Mouse (Mus musculus) embryonic facial prominence, embryonic 12.5 days (tissue): Measurements from ENCODE around the gene Wdr47. TPM values are rescaled to one million over a fixed set of nuclear protein-coding genes. Genes with fewer than 3 reads are reported as not detected.
A peak's percentile ranks its signal among the peaks of the same experiment; 100 is the strongest.
"Not testable (repeated sequence)": the region's sequence is repeated elsewhere in the genome, so short reads cannot be mapped to it uniquely, and the experiment has no call there.

ENCODE experiments used
- ATAC-seq: fragments of 200-750 bp; cut with Nextera tagmentation; 2 replicates; pipeline ENCODE4 v1.8.0; 2017; ENCODE audit not compliant: insufficient number of reproducible peaks, insufficient read depth, low FRiP score, low TSS enrichment
- H3K27ac ChIP-seq: fragments of 300-500 bp; sonication (generic); 2 replicates; pipeline ENCODE4 v1.5.1; 2016; ENCODE audit warnings: mild to moderate bottlenecking
- H3K27me3 ChIP-seq: fragments of 300-500 bp; sonication (generic); 2 replicates; pipeline ENCODE4 v1.6.1; 2016; ENCODE audit warnings: mild to moderate bottlenecking, moderate library complexity
- H3K36me3 ChIP-seq: fragments of 300-500 bp; sonication (generic); 2 replicates; pipeline ENCODE4 v1.6.1; 2016; ENCODE audit warnings: mild to moderate bottlenecking
- H3K4me1 ChIP-seq: fragments of 300-500 bp; sonication (generic); 2 replicates; pipeline ENCODE4 v1.6.1; 2016
- H3K4me2 ChIP-seq: fragments of 300-500 bp; sonication (generic); replicated peaks from 2 replicates; pipeline ENCODE4 v1.6.1; 2016; ENCODE audit warnings: mild to moderate bottlenecking, moderate library complexity
- H3K4me3 ChIP-seq: fragments of 300-500 bp; sonication (generic); 2 replicates; pipeline ENCODE4 v1.5.1; 2016; ENCODE audit warnings: mild to moderate bottlenecking
- H3K9ac ChIP-seq: fragments of 300-500 bp; sonication (generic); 2 replicates; pipeline ENCODE4 v1.6.1; 2016; ENCODE audit warnings: mild to moderate bottlenecking, moderate library complexity
- H3K9me3 ChIP-seq: fragments of 300-500 bp; sonication (generic); 2 replicates; pipeline ENCODE4 v1.6.1; 2016; ENCODE audit warnings: mild to moderate bottlenecking, moderate library complexity
- WGBS: fragments of 180-500 bp; shearing (Covaris S2); methylation state at CpG from one replicate; pipeline ENCODE4 v1.1.7; 2016; 5-methylcytosine and 5-hydroxymethylcytosine counted together
- polyA plus RNA-seq: library from polyadenylated mRNA; unstranded; fragments of >200 nt; fragmentation: Nextera tagmentation; extraction: Ambion mirVana; gene quantifications from 2 replicates; pipeline ENCODE4 v1.2.1, GENCODE M21; 2016

Gene Wdr47
- polyA plus RNA-seq, 1 experiment from 2014 or later = 17.5 TPM

DNA sequence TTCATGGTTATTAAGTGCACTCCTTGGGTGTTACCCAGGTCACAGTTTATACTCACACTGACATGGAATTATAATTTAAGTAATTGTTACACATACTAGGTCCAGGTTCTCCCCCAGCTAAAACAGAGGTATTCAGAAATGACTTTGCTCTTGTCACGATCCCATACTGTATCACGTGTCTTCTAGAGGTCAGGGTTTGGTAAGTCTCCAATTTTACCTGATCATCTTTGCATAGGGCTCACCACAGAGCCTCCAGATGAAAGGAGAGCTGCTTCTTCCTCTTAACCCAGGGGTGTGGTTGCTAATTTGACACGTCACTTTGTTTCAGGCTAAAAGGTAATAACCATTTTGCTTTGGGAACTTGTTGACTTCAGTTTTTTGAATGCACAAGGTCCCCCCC lies 53.8 kb downstream of the Wdr47 start:
- Histone ChIP-seq H3K27ac (no peak overlapping the region), H3K36me3 (0 out of 2 replicates have a peak, but pooled peaks cover 7% of the 10 kb centered on the region), H3K4me1 (0 out of 2 replicates have a peak, but pooled peaks cover 3% of the 10 kb centered on the region), H3K9me3 (no peaks in the 10 kb centered on the region), H3K9ac (no peak overlapping the region), H3K4me2 (no peak overlapping the region), H3K4me3 (no peak overlapping the region), H3K27me3 (no peaks in the 10 kb centered on the region)
- no peak for ATAC-seq
- 89% methylated on average over 3 of the region's 3 CpGs for WGBS

- H3K4me3 ChIP-seq = no peak overlapping the region
- H3K4me1 ChIP-seq = 0 out of 2 replicates have a peak, but pooled peaks cover 3% of the 10 kb centered on the region
- 0 out of 2 replicates have a peak, but pooled peaks cover 7% of the 10 kb centered on the region for H3K36me3 ChIP-seq
- H3K4me2 ChIP-seq = no peak overlapping the region
- H3K9ac ChIP-seq = no peak overlapping the region
- H3K27ac ChIP-seq = no peak overlapping the region
- ATAC-seq = no peak
- 62% methylated on average over 7 of the region's 7 CpGs for whole genome bisulfite sequencing
- H3K27me3 ChIP-seq = no peaks in the 10 kb centered on the region
- no peaks in the 10 kb centered on the region for H3K9me3 ChIP-seq
Observed at GRCm38 (mm10) chr3:108646036-108646435, 55.0 kb downstream of the Wdr47 start.

- H3K9me3 ChIP-seq, H3K4me1 ChIP-seq, ATAC-seq, H3K27me3 ChIP-seq, H3K27ac ChIP-seq, H3K36me3 ChIP-seq, H3K4me2 ChIP-seq, H3K4me3 ChIP-seq, H3K9ac ChIP-seq: not testable (repeated sequence)
- 33% methylated on average over 5 of the region's 5 CpGs for WGBS
Observed at GRCm38 (mm10) chr3:108647681-108648080, 56.6 kb downstream of the Wdr47 start.

GRCm38 (mm10) chr3:108652866-108653642 lies 62.0 kb downstream of the Wdr47 start:
- Histone ChIP-seq H3K9ac (no peak overlapping the region), H3K4me1 (peaks cover 12% of the 10 kb centered on the region), H3K27ac (no peak overlapping the region), H3K4me2 (peak overlapping the region; percentile 46), H3K9me3 (no peaks in the 10 kb centered on the region), H3K4me3 (0 out of 2 replicates have a peak overlapping the region, but pooled peaks have one; percentile 10), H3K36me3 (peaks cover 4% of the 10 kb centered on the region; the same call in 1 of the 2 replicates), H3K27me3 (no peaks in the 10 kb centered on the region)
- WGBS = 23% methylated on average over 9 of the region's 9 CpGs
- ATAC-seq = no peak

DNA sequence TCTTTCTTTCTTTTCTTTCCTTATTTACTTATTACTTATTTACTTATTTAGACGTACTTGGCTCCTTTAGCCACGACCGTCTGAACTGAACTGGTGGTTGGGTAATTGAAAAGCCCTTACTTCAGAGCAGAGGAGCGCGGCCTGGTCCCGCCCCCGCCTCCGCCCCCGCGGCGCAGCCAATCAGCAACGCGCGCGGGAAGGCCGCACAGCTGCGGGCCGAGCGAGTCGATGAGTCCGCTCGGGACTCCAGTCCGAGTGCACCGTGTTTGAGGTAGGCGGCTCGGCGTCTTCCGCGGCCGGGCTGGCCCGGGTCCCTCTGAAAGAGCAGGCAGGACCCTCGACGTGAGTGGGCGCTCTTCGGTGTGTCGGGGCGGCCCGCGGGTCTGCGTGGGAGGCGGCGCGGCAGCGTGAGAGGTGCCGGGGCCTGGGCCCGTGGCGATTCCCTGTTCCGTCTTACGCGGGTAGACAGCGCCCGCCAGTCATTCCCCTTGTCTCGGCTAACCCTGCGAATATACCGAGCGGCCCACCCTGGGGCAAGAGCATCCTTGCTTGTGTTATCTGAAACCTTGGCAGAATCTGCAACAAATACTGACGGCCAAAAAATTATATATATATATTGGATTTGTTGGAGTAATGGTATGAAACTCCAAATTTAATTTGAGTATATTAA lies 62.8 kb downstream of the Wdr47 start, which contains the start of gene Clcc1:
TSS of gene Clcc1 (plus strand) at position 204 of the 670 bp plus-strand sequence.
- peak within 1 kb of the TSS; percentile 74 for H3K9ac ChIP-seq
- peak; percentile 93 for ATAC-seq
- H3K27ac ChIP-seq = peak within 1 kb of the TSS; percentile 88
- H3K9me3 ChIP-seq = no peaks in the 10 kb centered on the region
- peak within 1 kb of the TSS; percentile 71 for H3K4me2 ChIP-seq
- WGBS = under 1% methylated on average over 56 of the region's 57 CpGs
- H3K4me1 ChIP-seq = peaks cover 12% of the 10 kb centered on the region
- no peaks in the 10 kb centered on the region for H3K27me3 ChIP-seq
- peaks cover 5% of the 10 kb centered on the region; the same call in 1 of the 2 replicates for H3K36me3 ChIP-seq
- H3K4me3 ChIP-seq = peak within 1 kb of the TSS; percentile 72

DNA sequence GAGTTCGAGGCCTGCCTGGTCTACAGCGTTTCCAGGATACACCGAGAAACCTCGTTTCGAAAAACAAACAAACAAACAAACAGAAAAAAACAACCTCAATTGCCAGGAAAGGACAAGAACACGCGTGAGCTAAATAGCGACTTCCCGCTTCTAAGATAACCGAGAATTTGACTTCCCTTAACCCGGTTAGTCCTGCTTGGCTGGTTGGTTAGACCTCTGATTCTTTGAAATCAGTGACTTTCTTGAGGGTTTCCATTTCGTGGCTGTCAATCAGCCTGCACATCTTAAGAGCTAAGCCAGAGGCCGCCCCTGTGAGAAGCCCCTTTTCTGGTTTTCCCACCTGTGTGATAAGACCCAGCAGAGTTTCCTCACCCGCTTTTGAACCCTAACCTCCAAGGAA lies 63.5 kb downstream of the Wdr47 start:
- Histone ChIP-seq H3K9me3 (no peaks in the 10 kb centered on the region), H3K27ac (peak overlapping the region; percentile 88), H3K27me3 (no peaks in the 10 kb centered on the region), H3K36me3 (peaks cover 5% of the 10 kb centered on the region; the same call in 1 of the 2 replicates), H3K4me2 (peak overlapping the region; percentile 71), H3K9ac (peak overlapping the region; percentile 74), H3K4me1 (peaks cover 12% of the 10 kb centered on the region), H3K4me3 (peak overlapping the region; percentile 72)
- WGBS = 22% methylated on average over 14 of the region's 14 CpGs
- no peak for ATAC-seq

GRCm38 (mm10) chr3:108655486-108655885 lies 64.4 kb downstream of the Wdr47 start:
- Histone ChIP-seq H3K27ac (no peak overlapping the region), H3K4me1 (peaks cover 12% of the 10 kb centered on the region), H3K36me3 (peaks cover 11% of the 10 kb centered on the region; the same call in 1 of the 2 replicates), H3K4me2 (peak overlapping the region; percentile 71), H3K9me3 (no peaks in the 10 kb centered on the region), H3K27me3 (no peaks in the 10 kb centered on the region), H3K9ac (no peak overlapping the region), H3K4me3 (no peak overlapping the region)
- ATAC-seq = no peak
- 88% methylated on average over 7 of the region's 7 CpGs for WGBS

DNA sequence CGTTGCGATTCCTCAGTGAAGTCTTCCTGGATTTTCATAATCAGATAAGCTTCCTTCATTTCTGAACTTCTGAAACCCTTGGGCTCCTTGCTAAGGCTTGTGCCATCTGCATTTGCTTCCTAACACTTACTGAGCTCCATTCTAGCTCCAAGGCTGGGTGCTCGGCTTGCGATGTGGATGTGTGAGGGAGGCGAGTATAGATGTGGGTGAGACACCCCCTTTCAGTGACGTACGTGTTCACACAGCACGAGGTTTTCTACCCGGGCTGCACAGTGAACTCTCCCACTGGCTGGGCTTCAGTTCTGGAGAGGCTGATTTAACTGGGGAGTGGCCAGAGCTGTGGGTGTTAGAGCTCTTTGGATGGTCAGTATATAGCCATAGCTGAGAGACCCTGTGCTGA lies 67.5 kb downstream of the Wdr47 start:
- no peaks in the 10 kb centered on the region for H3K27me3 ChIP-seq
- WGBS = 95% methylated on average over 9 of the region's 9 CpGs
- no peaks in the 10 kb centered on the region for H3K9me3 ChIP-seq
- no peak overlapping the region for H3K4me2 ChIP-seq
- no peak for ATAC-seq
- H3K4me3 ChIP-seq = no peak overlapping the region
- peaks cover 12% of the 10 kb centered on the region for H3K4me1 ChIP-seq
- H3K27ac ChIP-seq = no peak overlapping the region
- H3K9ac ChIP-seq = no peak overlapping the region
- peaks cover 31% of the 10 kb centered on the region for H3K36me3 ChIP-seq

GRCm38 (mm10) chr3:108660941-108661340 lies 69.9 kb downstream of the Wdr47 start:
- Histone ChIP-seq H3K9ac (no peak overlapping the region), H3K4me3 (no peak overlapping the region), H3K27ac (no peak overlapping the region), H3K27me3 (no peaks in the 10 kb centered on the region), H3K36me3 (peaks cover 52% of the 10 kb centered on the region), H3K4me1 (no peaks in the 10 kb centered on the region), H3K9me3 (no peaks in the 10 kb centered on the region), H3K4me2 (no peak overlapping the region)
- 79% methylated on average over 1 of the region's 1 CpGs for WGBS
- no peak for ATAC-seq

- Histone ChIP-seq H3K27me3 (no peaks in the 10 kb centered on the region), H3K9ac (no peak overlapping the region), H3K27ac (no peak overlapping the region), H3K4me3 (no peak overlapping the region), H3K4me1 (no peaks in the 10 kb centered on the region), H3K4me2 (no peak overlapping the region), H3K9me3 (no peaks in the 10 kb centered on the region), H3K36me3 (peaks cover 83% of the 10 kb centered on the region)
- WGBS = 79% methylated on average over 4 of the region's 4 CpGs
- no peak for ATAC-seq
Observed at GRCm38 (mm10) chr3:108676616-108677015, 85.5 kb downstream of the Wdr47 start.

GRCm38 (mm10) chr3:108681004-108681403 lies 89.9 kb downstream of the Wdr47 start:
- no peak for ATAC-seq
- Histone ChIP-seq H3K27ac (no peak overlapping the region), H3K4me1 (no peaks in the 10 kb centered on the region), H3K36me3 (peaks cover 86% of the 10 kb centered on the region), H3K9me3 (no peaks in the 10 kb centered on the region), H3K4me3 (no peak overlapping the region), H3K9ac (no peak overlapping the region), H3K27me3 (no peaks in the 10 kb centered on the region), H3K4me2 (no peak overlapping the region)
- WGBS = 86% methylated on average over 4 of the region's 4 CpGs

DNA sequence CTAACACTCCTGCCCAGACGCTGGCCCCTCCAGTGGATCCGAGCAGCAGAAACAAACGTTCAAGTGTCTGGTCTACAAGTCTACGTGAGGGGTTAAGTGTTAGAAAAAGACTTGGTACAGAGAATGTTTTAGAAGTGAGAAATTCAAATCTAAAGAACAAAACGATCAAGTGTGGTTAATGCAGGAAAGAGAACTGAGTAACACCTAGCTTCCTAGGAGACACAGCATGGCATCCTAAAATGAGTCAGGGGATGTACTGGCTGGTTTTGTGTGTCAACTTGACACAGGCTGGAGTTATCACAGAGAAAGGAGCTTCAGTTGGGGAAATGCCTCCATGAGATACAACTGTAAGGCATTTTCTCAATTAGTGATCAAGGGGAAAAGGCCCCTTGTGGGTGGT lies 92.5 kb downstream of the Wdr47 start:
- H3K27me3 ChIP-seq, H3K9ac ChIP-seq, H3K27ac ChIP-seq, ATAC-seq, H3K9me3 ChIP-seq, H3K4me2 ChIP-seq, H3K4me1 ChIP-seq, H3K4me3 ChIP-seq: not testable (repeated sequence)
- WGBS = 88% methylated on average over 5 of the region's 5 CpGs
- peaks cover 77% of the 10 kb centered on the region for H3K36me3 ChIP-seq
